Mouse (Mus musculus): ENCODE results near the gene Mtcp1.

- TF ChIP-seq EP300 (IDR thresholded peaks at IDR 0.05; ENCODE audit: insufficient read depth, low read depth, low read length) (0 out of 2 replicates have a peak, but pooled peaks have one; percentile 50), POLR2A (IDR thresholded peaks at IDR 0.05; ENCODE audit: insufficient read depth, low read depth, low read length) (peak; percentile 59), CTCF (IDR thresholded peaks at IDR 0.05) (no peak)
Observed at GRCm38 (mm10) chrX:75382195-75382771, 34.1 kb downstream of the Mtcp1 start, which contains the start of the genes Fundc2 and F8.
